Mouse (Mus musculus) forebrain, embryonic 15.5 days (tissue): ENCODE data around the gene Hoxb7. TPM values are rescaled to one million over a fixed set of nuclear protein-coding genes. Genes with fewer than 3 reads are reported as not detected.

Source experiments
- ATAC-seq: fragments of 200-750 bp; cut with Nextera tagmentation; replicated peaks from 2 replicates; pipeline ENCODE4 v1.8.0; 2017; ENCODE audit warnings: mild to moderate bottlenecking, moderate TSS enrichment, moderate library complexity
- H3K27ac ChIP-seq: fragments of 300-500 bp; sonication (generic); replicated peaks from 2 replicates; pipeline ENCODE4 v1.5.1; 2015; ENCODE audit warnings: mild to moderate bottlenecking, inconsistent platforms
- H3K27me3 ChIP-seq: fragments of 300-500 bp; sonication (generic); 2 replicates; pipeline ENCODE4 v1.6.1; 2015; ENCODE audit warnings: inconsistent platforms
- H3K36me3 ChIP-seq: fragments of 300-500 bp; sonication (generic); 2 replicates; pipeline ENCODE4 v1.6.1; 2015; ENCODE audit warnings: mild to moderate bottlenecking, inconsistent platforms
- H3K4me1 ChIP-seq: fragments of 300-500 bp; sonication (generic); 2 replicates; pipeline ENCODE4 v1.6.1; 2015; ENCODE audit warnings: inconsistent platforms
- H3K4me2 ChIP-seq: fragments of 300-500 bp; sonication (generic); replicated peaks from 2 replicates; pipeline ENCODE4 v1.6.1; 2015; ENCODE audit warnings: mild to moderate bottlenecking, inconsistent platforms
- H3K4me3 ChIP-seq: fragments of 300-500 bp; sonication (generic); 2 replicates; pipeline ENCODE4 v1.5.1; 2015; ENCODE audit warnings: mild to moderate bottlenecking, inconsistent platforms
- H3K9ac ChIP-seq: fragments of 300-500 bp; sonication (generic); replicated peaks from 2 replicates; pipeline ENCODE4 v1.6.1; 2015; ENCODE audit warnings: mild to moderate bottlenecking, inconsistent platforms
- H3K9me3 ChIP-seq: fragments of 300-500 bp; sonication (generic); 2 replicates; pipeline ENCODE4 v1.6.1; 2016; ENCODE audit warnings: inconsistent platforms
- WGBS: fragments of 180-500 bp; shearing (Covaris S2); methylation state at CpG from one replicate; pipeline ENCODE4 v1.1.7; 2015; ENCODE audit warnings: mixed read lengths; 5-methylcytosine and 5-hydroxymethylcytosine counted together
- polyA plus RNA-seq: library from polyadenylated mRNA; unstranded; fragments of >200 nt; fragmentation: Nextera tagmentation; extraction: Ambion mirVana; gene quantifications from 2 replicates; pipeline ENCODE4 v1.2.1, GENCODE M21; 2015

Gene Hoxb7
- not detected in 2 replicates for polyA plus RNA-seq

DNA sequence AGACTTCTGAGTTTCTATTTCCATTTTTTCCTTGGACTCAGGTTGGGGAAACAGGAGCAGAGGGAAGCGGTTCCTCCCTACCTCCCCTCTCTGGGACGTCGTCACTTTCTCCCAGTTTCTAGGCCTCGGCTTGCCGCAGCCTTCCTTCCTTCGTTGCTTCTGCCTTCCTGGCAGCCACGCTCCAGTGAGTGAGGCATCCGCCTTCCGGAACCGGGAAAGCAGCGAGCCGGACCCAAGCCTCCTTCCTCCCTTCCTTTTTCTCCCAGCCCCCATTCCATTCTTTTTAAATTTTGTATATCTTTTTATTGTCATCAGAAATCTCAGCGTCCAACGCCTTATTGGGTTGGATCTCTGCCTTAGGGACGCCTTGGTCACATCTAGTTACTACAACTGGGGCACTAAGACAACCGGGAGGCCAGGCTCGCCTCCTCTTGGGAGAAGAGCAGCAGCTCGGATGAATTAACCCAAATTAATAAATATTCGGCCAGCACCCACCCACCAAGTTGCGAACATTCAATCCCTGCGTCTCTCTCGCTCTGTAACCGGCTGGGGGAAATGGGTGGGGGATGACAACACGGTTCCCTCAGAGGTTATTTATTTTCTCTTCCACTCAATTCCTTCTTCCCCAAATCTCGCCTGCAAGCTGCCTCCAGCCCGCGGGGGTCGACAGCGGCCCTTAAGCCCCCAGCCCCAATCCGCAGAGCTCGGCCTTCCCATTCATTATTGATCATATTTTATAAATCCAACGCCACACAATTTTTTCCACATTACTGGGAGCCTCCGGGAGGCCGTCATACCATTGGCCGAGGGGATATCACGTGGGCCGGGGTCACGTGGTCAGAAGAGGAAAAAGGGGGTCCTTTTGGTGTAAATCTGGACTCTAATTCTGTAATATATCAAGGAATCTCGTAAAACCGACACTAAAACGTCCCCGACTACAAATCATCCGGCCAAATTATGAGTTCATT, at the start of gene Hoxb7:
TSS of gene Hoxb7 (plus strand) at position 853 of the 968 bp plus-strand sequence.
- Histone ChIP-seq H3K4me3 (no peak within 1 kb of the TSS), H3K9me3 (no peaks in the 10 kb centered on the region), H3K27ac (no peak within 1 kb of the TSS), H3K9ac (no peak within 1 kb of the TSS), H3K4me1 (peaks cover 13% of the 10 kb centered on the region), H3K27me3 (peaks cover 96% of the 10 kb centered on the region), H3K4me2 (0 out of 2 replicates have a peak within 1 kb of the TSS, but pooled peaks have one; percentile 1), H3K36me3 (no peaks in the 10 kb centered on the region)
- no peak for ATAC-seq
- 2% methylated on average over 43 of the region's 43 CpGs for WGBS

- Histone ChIP-seq H3K27me3 (peaks cover 41% of the 10 kb centered on the region), H3K4me3 (no peak overlapping the region), H3K9ac (no peak overlapping the region), H3K36me3 (no peaks in the 10 kb centered on the region), H3K9me3 (no peaks in the 10 kb centered on the region), H3K4me1 (no peaks in the 10 kb centered on the region), H3K27ac (no peak overlapping the region), H3K4me2 (no peak overlapping the region)
- ATAC-seq: no peak
- WGBS: 2% methylated on average over 7 of the region's 7 CpGs
These were observed 46.2 kb upstream of the Hoxb7 start for GRCm38 (mm10) chr11:96240211-96240610.

DNA sequence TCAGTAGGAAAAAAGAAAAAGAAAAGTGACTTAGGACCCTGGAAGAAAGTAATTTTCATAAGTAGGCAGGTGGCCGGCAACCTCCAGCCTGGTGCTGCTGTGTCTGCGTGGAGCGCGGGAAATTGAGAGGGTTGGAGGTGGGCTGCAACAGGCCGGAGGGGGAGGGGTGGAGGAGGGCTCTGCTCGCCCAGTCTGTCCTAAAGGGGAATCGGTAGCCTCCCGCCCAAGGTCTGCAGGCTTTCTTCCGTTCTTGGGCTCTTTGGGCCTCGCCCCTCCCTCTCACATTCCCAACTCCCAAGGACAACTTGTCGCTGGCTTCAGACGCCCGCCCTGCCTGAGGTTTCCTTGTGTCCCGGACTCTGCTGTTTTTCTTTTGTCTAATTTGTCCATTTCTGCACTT, 35.5 kb upstream of the Hoxb7 start:
- Histone ChIP-seq H3K4me3 (no peak overlapping the region), H3K9me3 (no peaks in the 10 kb centered on the region), H3K9ac (no peak overlapping the region), H3K36me3 (no peaks in the 10 kb centered on the region), H3K4me1 (no peaks in the 10 kb centered on the region), H3K4me2 (no peak overlapping the region), H3K27me3 (peaks cover 98% of the 10 kb centered on the region), H3K27ac (no peak overlapping the region)
- ATAC-seq: no peak
- WGBS: 0% methylated on average over 14 of the region's 14 CpGs

GRCm38 (mm10) chr11:96251480-96252031, 34.9 kb upstream of the Hoxb7 start:
- H3K4me2 ChIP-seq: no peak overlapping the region
- H3K9me3 ChIP-seq: no peaks in the 10 kb centered on the region
- WGBS: 1% methylated on average over 46 of the region's 46 CpGs
- H3K9ac ChIP-seq: no peak overlapping the region
- no peaks in the 10 kb centered on the region for H3K36me3 ChIP-seq
- no peaks in the 10 kb centered on the region for H3K4me1 ChIP-seq
- no peak overlapping the region for H3K4me3 ChIP-seq
- no peak for ATAC-seq
- H3K27me3 ChIP-seq: peaks cover 99% of the 10 kb centered on the region
- H3K27ac ChIP-seq: no peak overlapping the region

- Histone ChIP-seq H3K4me3 (no peak overlapping the region), H3K4me2 (no peak overlapping the region), H3K4me1 (no peaks in the 10 kb centered on the region), H3K36me3 (no peaks in the 10 kb centered on the region), H3K9ac (no peak overlapping the region), H3K27ac (no peak overlapping the region), H3K27me3 (peaks cover 97% of the 10 kb centered on the region), H3K9me3 (no peaks in the 10 kb centered on the region)
- ATAC-seq: no peak
- WGBS: 3% methylated on average over 12 of the region's 12 CpGs
These were observed 33.8 kb upstream of the Hoxb7 start for GRCm38 (mm10) chr11:96252541-96253120.

DNA sequence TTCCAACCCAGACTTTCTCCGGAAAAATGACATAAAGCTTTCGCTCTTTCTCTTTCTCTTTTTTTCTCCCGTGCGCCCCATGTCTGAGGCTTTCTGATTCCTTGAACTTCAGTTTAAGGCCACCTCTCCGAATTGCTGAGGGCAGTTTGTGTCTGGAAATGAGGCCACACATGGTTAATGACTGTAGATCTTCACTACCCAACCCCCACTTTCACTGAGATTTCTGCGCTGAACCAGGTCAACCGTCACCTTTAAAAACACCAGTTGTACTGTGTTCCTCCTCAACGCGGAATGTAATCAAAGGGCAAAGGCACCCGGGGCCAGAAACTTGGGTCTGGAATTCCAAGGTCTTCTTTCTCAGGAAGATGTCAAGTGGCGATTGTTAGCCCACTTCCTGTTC, 32.2 kb upstream of the Hoxb7 start:
- Histone ChIP-seq H3K9me3 (no peaks in the 10 kb centered on the region), H3K27me3 (peaks cover 97% of the 10 kb centered on the region), H3K4me1 (no peaks in the 10 kb centered on the region), H3K9ac (no peak overlapping the region), H3K4me2 (no peak overlapping the region), H3K4me3 (no peak overlapping the region), H3K36me3 (no peaks in the 10 kb centered on the region), H3K27ac (no peak overlapping the region)
- under 1% methylated on average over 11 of the region's 11 CpGs for WGBS
- no peak for ATAC-seq

DNA sequence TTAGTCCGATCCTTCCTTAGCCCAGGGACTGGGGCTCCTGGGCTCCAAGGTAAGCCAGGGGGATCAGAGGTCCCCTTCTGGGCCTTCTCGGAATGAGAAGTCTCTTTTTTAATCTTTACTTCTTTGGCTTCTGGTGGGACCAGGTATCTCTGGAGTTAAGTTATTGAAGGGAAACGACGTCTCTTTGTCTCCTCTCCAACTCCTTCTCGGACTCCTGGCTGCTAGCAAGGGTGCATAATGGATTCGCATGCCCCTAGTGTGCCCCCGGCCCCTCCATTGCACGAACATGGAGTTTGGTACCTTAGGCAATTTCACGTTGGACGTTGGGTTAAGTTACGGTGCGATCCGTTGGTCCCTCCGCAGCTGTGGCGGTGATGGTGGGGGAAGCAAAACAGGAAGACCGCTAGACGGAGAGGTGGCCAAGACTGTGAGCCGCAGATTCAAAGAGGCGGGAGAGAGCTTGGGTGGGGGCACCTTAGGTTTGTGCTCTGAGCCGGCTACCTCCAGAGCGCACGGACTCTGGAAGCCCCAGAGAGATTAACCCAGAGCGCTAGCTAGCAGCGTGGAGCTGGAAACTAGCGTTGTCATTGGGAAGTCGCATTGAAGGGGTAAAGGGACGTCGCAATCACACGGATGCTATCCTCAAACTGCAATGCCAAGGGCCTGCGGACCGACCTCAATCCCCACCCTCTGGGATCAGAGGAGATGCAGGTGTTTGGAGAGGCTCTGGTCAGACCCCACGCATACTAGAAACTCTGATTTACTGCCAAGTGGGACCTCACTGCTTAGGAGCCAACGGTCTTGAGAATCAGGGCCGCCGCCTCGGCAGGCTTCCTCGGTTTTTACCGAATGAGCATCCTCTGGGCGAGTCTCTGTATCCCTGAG, 31.1 kb upstream of the Hoxb7 start:
- WGBS: 1% methylated on average over 39 of the region's 39 CpGs
- Histone ChIP-seq H3K9me3 (no peaks in the 10 kb centered on the region), H3K9ac (no peak overlapping the region), H3K27ac (no peak overlapping the region), H3K4me1 (no peaks in the 10 kb centered on the region), H3K36me3 (no peaks in the 10 kb centered on the region), H3K4me2 (no peak overlapping the region), H3K4me3 (no peak overlapping the region), H3K27me3 (peaks cover 97% of the 10 kb centered on the region)
- ATAC-seq: no peak

GRCm38 (mm10) chr11:96255996-96256445, 30.4 kb upstream of the Hoxb7 start:
- Histone ChIP-seq H3K4me3 (no peak overlapping the region), H3K9ac (no peak overlapping the region), H3K9me3 (no peaks in the 10 kb centered on the region), H3K27me3 (peaks cover 97% of the 10 kb centered on the region), H3K36me3 (no peaks in the 10 kb centered on the region), H3K4me1 (no peaks in the 10 kb centered on the region), H3K27ac (no peak overlapping the region), H3K4me2 (no peak overlapping the region)
- WGBS: 1% methylated on average over 14 of the region's 14 CpGs
- ATAC-seq: no peak

DNA sequence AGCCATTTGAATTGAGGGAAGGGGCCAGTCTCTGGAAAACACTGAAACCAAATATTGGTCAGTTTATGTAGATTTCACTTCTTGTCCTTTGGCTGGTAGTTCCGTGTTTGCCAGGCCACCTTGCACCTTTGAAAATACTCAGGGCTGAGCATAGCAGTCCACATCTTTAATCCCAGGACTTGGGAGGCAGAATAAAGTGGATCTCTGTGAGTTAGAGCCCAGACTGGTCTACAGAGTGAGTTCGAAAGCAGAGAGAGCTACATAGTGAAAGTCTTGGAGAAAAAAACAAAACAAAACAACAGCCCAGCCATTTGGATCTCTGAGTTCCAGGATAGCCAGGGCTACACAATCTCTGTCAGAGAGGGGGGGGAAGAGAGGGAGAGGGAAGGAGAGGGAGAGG, 29.3 kb upstream of the Hoxb7 start:
- Histone ChIP-seq H3K9ac (no peak overlapping the region), H3K27me3 (peaks cover 98% of the 10 kb centered on the region), H3K4me2 (no peak overlapping the region), H3K4me1 (no peaks in the 10 kb centered on the region), H3K27ac (no peak overlapping the region), H3K36me3 (no peaks in the 10 kb centered on the region), H3K4me3 (no peak overlapping the region), H3K9me3 (no peaks in the 10 kb centered on the region)
- no peak for ATAC-seq
- 19% methylated on average over 2 of the region's 2 CpGs for WGBS

- Histone ChIP-seq H3K4me1 (no peaks in the 10 kb centered on the region), H3K4me3 (no peak overlapping the region), H3K9ac (no peak overlapping the region), H3K27me3 (peaks cover 98% of the 10 kb centered on the region), H3K4me2 (no peak overlapping the region), H3K27ac (no peak overlapping the region), H3K36me3 (no peaks in the 10 kb centered on the region), H3K9me3 (no peaks in the 10 kb centered on the region)
- WGBS: 2% methylated on average over 2 of the region's 2 CpGs
- no peak for ATAC-seq
These were observed 27.4 kb upstream of the Hoxb7 start for GRCm38 (mm10) chr11:96259038-96259437.

GRCm38 (mm10) chr11:96259511-96259910, 26.9 kb upstream of the Hoxb7 start:
- 7% methylated on average over 1 of the region's 1 CpGs for WGBS
- Histone ChIP-seq H3K9ac (no peak overlapping the region), H3K4me3 (no peak overlapping the region), H3K27ac (no peak overlapping the region), H3K36me3 (no peaks in the 10 kb centered on the region), H3K9me3 (no peaks in the 10 kb centered on the region), H3K27me3 (peaks cover 98% of the 10 kb centered on the region), H3K4me1 (no peaks in the 10 kb centered on the region), H3K4me2 (no peak overlapping the region)
- ATAC-seq: no peak
